Mouse (Mus musculus) thymus, postnatal 0 days (tissue): ENCODE data around the gene Celf2. TPM values are rescaled to one million over a fixed set of nuclear protein-coding genes. Genes with fewer than 3 reads are reported as not detected.

ENCODE experiments used
- DNase-seq: peaks from one replicate; pipeline ENCODE4 v3.0.0-alpha.2; 2015; ENCODE audit warnings: low spot score
- polyA plus RNA-seq: library from polyadenylated mRNA; unstranded; fragments of >200 nt; fragmentation: Nextera tagmentation; extraction: Ambion mirVana; gene quantifications from 2 replicates; pipeline ENCODE4 v1.2.1, GENCODE M21; 2015

The Celf2 gene
- polyA plus RNA-seq, 1 experiment from 2014 or later: 184 TPM

DNA sequence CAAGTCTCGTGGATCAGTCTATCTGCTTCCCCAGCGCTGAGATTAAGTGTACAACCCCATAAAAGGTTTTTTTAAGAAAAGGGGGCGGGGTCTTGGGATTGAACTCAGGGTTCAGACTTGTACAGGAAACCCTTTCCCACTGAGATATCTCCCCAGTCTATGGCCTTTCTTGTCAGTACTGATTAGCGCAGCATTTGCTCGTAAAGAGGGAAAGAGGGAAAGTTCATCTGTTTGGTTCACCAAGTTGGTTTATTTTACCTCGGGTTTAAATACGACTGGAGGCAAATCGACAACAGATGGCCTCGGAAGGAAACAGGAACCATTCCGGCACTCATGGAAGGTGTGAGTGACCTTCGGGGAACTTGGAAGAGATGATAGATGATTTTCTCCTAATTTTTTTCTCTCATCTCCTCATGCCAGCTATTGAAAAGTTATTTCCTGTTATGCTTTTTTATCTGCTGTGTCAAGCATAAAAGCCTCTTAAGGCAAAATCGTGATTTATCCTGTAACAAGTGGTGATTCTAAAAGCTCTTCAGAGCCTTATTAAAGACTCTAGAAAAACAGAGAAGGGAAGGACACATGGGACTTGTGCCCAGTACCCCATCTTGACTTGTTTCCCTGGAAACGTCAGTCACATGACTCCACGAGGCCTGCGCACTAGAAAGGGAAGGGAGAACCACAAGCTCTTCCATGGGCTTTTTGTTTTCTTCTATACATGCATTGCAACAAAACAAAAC, 585.5 kb downstream of the Celf2 start:
- no peak for DNase-seq

DNA sequence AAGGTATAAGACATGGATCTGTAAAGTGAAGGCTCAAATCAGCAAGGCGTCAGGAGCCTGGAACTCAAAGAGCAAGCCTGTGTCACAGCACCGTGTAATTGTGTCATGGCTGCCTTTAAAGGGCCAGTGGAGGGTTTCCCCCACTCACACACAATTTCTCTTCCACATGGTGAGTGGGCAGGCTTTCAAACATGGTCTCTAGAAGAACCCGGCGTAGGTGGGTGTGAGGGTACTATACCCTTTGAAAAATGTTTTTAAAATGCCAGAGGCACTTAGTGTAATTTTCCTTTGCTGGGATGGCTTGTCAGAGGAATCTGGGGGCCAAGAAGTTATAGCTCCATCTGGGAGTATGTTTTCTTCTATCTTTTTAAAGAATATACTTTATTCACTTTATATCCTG, 594.0 kb downstream of the Celf2 start:
- DNase-seq: no peak

DNA sequence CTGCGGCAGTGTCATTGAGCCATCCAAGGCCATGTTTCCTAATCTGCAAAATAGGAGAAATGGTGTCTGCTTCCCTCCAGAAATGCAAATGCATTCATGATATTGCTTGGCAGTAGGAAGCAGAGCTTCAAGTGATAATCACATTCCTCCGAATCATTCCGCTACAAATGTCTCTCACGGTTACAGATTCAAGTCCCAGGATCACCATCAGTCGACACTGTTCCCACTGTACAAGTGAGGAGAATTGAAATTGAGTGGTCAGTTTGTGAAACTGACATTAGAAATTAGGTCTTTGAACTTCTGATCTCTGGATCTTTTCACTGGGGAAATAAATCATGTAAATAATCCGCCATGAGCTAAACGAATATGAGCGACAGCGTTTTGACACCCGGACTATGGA, 596.0 kb downstream of the Celf2 start:
- no peak for DNase-seq

DNA sequence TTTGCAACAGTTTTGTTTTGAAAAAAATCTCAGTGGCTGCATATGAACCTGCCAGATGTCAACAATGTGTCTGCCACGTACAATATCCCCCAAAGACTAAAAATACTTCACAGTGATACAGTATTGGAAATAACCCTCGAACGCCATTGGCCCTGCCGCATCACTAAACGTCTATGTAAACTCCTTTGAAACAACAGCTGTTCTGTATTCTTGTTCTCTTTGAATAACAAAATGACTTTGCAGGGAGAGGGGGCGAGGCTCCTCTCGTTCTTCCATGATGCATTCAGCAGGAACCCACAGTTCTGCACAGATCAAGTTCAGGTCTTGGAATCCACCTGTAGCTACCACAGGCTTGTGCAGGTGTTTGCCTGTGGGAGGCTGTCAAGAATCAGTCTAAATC, 597.4 kb downstream of the Celf2 start:
- DNase-seq: no peak

DNA sequence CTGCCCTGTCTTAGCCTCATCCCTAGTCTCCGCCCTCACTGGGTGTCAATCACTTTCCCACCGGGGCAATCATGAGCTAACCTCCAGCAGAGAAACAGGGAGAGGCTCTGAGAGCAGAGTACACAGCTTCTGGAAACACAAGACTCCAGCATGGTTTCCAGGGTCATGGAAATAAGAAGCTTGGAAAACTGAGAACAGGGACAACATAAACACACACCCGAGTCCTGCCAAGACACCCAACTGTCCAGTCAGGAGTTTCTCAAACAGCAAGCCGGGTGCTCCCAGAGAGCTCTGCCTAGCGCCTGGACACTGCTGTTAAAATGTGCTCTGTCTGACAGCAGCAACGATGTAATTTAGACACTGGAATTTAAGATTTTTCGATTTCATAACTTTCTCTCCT, 599.4 kb downstream of the Celf2 start:
- no peak for DNase-seq

DNA sequence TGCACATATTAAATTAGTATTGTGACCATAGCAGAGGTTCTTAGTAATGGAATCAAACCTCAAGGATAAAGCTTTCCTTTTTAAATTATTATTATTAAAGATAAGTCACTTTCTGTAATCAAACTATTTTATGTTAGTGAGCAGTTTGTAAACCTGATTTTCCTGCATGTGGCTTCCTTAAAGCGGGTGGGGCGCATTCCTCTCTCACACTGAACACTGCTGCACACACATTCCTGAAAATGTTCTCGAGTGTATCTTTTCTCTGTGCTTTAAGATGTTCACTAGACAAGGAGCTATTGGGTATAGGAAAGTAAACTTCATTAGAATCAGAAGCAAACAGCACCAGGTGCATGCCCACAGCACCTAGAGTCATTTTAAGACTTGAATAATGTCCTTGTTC, 605.0 kb downstream of the Celf2 start:
- DNase-seq: no peak

DNA sequence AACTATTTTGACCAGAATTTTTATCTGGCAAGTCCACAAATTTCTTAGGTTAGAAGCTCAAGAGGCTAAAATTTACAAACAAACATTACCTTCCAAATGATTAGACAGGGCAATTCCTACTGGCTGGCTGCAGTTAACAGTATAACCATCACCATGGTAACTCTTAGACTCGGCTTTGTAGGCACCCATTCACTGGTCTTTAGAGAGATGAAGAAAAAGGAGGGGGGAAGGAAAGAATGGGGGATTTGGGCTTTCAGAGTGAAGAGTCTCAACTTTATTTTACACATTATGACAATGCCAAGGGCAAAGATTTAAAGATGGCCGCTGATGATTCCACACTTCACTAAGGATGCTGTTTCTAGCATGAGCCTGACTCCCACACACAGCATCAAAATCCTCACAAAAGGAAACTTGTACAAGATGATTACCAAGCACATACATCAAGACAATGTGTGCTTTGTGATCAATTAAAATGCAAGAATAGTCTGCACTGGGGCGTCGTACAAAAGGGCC, 606.1 kb downstream of the Celf2 start:
- no peak for DNase-seq

DNA sequence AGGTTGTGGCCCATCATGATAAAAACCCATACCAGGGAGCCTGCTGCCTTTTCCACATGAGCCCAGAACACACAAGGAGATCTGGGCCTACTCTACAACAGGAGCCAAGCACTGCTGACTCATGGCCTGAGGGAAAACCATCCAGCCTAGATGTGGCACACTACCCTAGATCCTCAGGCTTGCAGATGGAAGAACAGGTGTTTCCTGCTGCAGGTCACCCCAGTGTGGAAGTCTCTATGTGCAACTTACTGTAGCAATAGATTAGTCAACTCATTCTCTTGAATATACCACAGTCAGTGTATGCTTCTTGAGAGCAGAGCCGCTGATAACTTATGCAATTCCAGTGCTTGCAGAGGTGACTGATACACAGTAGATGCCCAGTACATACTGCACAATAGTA, 612.5 kb downstream of the Celf2 start:
- DNase-seq: no peak

DNA sequence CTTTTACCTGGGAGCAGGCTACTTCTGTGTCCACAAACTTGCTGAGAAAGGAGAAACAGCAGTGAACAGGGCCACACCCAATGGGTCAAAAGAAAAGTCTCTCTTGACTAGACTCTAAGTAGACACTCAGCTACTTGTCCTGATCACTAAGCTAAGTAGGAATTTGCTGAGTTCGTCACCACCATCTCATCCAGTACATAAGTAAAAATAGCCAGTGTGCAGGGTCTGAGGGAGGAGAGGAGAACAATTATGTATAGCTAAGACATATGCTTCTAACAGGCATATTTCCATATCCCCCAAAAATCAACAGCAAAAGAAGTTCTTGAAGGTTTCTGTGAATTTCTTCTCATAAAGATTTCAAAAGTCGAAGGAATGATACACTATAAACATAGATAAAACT, 615.8 kb downstream of the Celf2 start:
- DNase-seq: no peak

DNA sequence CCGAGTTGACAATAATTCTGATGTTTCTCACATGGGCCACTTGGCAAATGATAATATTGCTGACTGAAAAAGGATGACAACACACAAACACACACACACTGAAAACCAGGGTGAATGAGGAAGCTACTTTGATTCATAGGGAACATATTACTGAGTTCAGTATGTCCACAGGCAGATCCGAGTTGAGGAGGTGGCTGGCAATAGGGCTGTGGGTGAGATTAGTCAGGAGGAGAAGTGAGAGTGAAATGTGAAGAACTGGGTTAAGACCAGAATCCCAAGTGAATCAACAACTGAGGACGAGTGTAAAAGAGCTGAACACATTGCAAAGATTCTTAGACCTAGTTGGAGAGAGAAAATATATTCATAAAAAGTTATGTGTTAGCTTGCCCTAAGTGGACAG, 616.3 kb downstream of the Celf2 start:
- no peak for DNase-seq

DNA sequence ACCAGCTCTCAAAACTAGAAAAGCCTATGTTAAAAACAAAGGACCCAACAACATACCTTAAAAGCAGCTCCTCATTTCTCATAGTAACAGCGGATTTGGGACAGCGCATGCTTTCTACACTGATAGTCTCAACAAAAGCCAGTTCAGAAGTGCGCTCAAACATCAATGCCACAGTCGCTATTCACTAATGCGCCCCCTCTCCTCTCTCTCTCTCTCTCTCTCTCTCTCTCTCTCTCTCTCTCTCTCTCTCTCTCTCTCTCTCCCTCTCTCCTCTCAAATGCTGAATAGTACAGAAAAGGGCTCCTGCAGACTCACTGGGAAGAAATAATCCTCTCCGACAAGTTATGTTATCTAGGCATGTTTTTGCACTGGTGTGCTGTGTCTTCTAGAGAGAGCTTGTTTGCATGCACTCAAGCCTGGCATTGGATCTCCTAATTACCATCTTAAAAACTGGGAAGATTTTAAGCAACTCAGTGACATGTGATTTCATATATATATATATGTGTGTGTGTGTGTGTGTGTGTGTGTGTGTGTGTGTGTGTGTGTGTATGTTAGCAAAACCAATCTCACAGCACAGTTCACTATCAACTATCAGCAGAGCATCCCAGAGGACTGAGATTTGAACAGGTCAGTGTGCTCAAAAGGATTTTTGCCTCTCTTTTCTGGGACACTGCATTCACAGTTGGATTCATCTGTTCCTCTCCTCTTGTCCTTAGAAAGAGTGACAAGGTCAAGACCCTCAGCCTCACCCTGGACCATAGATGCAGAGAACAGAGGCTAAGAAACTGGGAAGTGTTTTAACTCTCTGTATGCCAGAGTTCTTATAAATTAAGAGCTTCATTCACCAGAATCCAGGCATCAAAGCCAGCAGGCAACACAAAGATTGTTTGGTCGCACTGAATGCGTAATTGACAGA, 624.3 kb downstream of the Celf2 start:
- no peak for DNase-seq

DNA sequence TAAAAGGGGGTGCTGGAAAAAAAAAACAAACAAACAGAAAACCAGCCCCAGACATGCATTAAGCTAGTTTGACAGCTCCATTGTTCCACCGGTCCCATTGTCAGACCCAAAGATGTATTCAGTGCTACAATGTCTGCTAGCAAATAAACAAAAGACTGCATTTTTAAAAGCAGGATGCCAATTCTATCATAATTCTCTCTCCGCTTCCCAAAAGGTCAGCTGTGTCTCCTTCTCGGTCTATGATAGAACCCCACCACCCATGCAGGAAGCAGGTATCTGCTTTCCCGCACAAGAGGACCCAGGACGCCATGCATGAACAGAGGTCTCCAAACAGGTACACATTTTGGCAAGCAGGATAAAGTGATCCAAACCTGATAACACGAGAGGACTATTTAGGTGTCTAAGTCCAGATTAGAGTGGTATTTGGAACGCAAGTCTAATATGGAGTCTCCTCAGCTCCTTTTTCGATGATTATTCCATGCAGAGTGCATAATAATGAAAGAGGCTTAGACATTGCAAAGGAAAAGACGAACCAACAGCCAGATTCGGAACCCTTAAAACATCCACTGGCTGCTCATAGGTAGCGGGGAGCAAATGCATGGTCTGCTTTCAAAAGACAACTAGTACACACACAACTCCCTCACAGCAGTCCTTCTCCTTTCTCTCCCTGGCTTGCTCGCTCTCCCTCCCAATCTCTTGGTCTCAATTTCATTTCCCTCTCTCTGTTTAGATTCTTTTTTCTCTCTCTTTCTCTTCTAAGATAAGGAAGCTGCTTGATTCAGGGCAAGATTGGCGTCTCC, 625.2 kb downstream of the Celf2 start:
- DNase-seq: no peak

DNA sequence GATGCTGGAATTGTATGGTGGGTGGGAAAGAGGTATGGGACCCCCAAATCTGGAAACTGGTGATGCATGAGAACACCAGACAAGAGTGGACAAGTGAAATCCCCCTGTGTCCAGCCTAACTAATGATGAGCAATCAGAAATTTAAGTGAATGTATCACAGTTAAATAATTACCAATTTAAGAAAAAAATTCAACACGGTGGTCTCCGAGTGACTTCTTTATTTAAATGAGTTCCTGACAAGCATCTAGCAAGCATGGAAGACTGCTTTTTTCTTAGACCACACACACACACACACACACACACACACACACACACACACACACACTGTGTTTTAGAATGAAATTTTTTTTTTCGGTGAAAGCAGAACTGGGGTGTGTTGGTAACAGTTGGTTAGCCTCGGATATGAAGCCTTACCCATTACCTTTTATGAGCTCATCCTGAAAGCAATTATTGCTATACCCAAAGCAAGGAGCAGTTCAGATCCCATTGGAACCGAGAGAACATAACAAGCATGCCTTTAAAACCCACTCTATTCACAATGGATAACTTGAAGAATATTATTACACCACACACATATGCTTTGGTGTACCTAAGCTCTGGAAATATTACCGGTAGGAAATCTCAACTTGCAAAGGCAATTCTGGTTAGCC, 627.0 kb downstream of the Celf2 start:
- no peak for DNase-seq

DNA sequence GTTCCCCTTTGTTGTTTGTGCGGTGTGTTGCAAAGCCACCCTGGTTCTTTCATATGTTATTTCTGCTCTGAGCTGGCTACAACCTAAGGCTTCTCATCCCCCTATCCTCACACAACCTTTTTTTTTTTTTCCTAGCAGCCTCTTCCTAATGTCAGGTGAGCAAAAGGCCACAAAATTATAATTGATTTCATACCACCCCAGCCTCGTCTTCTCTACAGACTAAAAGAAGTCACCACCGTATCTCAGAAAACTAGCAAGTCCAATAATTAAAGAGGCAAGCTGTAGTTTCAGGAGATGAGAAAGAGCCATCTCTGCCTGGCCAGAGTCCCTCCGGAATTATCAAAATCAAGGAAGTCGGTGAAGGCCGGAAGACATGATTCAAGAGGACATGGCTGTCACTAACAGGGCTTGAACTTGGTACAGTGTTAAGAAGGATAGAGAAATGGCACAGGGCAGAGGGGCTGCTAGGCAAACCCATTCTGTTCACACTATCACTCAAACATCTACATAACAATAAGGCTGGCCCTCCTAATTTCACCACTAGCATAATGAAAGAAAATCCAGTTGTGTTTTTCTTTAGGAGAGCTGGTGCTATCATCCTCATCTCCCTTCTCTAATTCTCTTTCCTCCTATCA, 628.3 kb downstream of the Celf2 start:
- no peak for DNase-seq

DNA sequence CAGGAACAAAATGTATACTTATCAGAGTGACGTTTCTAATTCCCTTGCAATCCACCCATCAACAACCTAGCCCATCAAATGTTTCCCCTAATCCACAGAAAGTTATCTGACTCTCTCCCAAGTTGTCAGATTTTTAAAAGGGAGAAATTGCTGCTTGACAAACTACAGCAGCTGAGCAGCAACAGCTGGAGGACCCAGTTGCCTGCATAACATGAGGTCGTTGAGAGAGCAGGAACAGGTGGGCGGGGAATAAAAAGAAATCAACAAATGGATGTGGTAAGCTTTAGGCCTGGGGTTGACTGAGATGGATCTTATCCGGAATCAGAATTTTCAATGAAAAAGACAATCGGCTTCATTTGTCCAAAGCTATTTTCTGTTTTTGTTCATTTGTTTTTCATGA, 632.3 kb downstream of the Celf2 start:
- DNase-seq: no peak

DNA sequence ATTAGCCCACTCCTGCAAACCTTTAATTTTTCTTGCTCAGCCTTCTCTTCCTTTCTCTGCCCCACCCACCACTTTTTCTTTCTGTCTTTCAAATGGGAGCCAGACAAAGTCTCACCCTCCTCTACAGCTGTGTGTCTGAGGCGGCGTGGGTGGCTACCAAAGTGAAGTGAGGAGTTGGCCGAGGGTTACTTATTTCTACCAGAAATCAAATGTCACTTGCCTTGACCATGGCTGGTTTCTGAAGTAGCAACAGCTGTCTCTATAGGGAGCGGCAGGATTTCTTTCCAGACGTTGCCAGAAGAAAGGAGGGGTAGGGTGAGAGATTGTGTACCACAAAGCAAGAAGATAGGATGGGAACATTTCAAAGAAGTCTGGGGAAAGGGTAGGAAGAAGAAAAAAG, 632.8 kb downstream of the Celf2 start:
- no peak for DNase-seq

DNA sequence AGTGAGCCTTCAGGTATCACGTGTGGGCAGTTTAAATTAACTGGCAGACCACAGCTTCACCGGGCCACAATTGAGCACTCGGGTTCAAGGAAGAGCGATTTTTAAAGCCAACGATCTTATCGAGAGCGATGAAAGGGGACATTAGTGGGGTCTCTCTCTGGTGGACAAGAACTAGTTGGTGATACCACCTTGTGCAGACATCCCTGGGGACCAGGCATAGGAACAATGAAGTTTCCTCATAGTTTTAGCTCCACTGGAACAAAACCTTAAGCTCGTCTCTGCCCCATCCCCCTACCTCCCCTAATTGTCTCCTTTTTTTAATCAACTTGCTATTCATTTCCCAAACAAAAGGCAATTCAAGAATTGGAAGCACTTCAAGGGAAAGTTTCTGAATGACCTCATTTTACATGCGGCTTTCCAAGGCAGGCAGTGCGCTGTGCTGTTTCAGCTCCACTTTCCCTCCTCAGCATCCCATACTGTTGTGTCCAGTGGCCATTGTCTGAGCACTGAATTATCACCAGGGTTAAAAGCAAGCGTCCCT, 634.2 kb downstream of the Celf2 start:
- DNase-seq: no peak

DNA sequence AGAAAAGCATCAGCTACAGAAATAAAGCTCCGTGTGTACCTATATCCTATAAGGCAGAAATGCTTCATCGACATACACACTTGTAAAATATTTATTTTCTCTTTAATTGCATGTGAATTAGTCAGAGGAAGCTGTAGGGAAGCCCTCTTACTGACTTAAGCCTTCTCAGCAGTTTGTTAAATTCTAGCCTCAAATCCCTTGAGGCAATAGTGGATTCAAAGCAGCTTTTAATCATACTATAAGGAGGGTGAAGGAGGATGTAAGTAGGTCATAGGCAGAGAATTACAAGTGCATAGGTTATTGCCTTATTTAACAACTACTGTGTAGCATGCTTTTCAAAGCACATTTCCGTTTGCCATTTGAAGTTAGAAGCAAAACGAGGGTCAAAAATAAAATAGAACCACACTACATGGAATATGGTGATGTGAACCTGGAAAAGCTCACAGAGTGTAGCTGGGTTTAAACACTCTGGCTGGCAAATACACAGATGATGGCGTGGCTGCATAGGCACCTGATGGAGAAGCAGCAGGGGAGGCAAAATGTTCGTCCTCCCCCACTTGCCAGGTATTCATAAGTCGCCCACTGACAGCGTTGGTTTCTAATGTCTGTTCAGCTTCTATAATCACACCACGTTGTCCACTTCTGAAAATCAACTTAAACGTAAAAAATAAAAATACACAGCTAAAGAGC, 635.0 kb downstream of the Celf2 start:
- DNase-seq: no peak

DNA sequence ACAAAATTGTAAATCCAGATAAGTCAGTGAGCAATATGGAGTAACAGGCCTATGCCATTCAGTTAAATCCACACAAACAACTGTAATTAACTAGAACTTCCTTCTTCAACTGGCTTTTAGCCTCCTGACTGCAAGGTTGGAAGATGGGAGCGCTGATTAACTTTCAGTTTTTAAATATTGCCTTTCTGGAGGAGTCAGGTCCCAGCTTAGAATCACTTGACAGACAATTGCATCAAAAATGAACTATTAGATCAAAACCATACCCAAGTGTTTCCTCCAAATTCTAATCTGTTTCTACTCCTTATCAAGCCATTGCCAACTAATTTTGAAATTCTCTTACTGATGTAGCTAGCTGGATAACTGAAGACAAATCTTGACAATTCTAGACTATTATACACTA, 635.7 kb downstream of the Celf2 start:
- no peak for DNase-seq

DNA sequence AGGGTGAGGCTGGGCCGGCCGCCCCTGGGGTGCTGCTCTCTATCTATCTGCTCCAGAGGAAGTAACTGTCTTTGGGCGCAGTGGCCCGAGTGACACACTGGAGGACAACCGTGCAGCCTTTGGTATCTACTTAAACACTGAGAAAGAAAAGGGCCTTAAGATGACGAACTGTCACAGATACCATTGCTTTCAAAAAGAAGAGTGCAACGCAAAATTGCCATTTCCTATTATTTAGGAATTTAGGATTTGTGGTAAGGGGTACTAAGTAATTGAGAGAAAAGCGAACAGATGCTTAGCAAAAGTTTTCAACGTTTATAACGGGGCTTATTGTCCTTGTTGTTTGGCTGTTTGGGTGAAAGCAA, 636.5 kb downstream of the Celf2 start:
- no peak for DNase-seq
